Mouse (Mus musculus): ENCODE results near the gene Cyfip2. TPM values are rescaled to one million over a fixed set of nuclear protein-coding genes. Genes with fewer than 3 reads are reported as not detected.

Gene Cyfip2
- total and polyA plus RNA-seq, 2 experiments from 2014 or later, result 79.1 to 162 TPM

GRCm38 (mm10) chr11:46278709-46279108 is 34.0 kb downstream of the Cyfip2 start:
- WGBS, result 70% methylated on average over 12 of the region's 12 CpGs
- ATAC-seq, result no peak

GRCm38 (mm10) chr11:46278140-46278539 is 34.5 kb downstream of the Cyfip2 start:
- 45% methylated on average over 5 of the region's 5 CpGs for WGBS
- H3K4me2 ChIP-seq (ENCODE audit: low read depth, low read length), result no peak overlapping the region
- H3K9ac ChIP-seq (replicated peaks; ENCODE audit: low read length), result no peak overlapping the region
- peaks cover 65% of the 10 kb centered on the region for H3K36me3 ChIP-seq (ENCODE audit: insufficient read depth, low read length)
- no peaks in the 10 kb centered on the region for H3K9me3 ChIP-seq (ENCODE audit: low read length)
- ATAC-seq (no peak), DNase-seq (ENCODE audit: low spot score) (no peak)
- no peak overlapping the region for H3K27ac ChIP-seq
- no peaks in the 10 kb centered on the region for H3K27me3 ChIP-seq (ENCODE audit: insufficient read depth, low read length)
- no peak for TF ChIP-seq CTCF (IDR thresholded peaks at IDR 0.05; ENCODE audit: low read depth)
- no peak overlapping the region for H3K4me3 ChIP-seq (ENCODE audit: low read length)
- no peaks in the 10 kb centered on the region for H3K4me1 ChIP-seq (ENCODE audit: insufficient read depth, low read length)

More at GRCm38 (mm10) chr11:46278709-46279108, 34.0 kb downstream of the Cyfip2 start:
- TF ChIP-seq CTCF (IDR thresholded peaks at IDR 0.05; ENCODE audit: low read depth), result no peak
- Histone ChIP-seq H3K27ac (no peak overlapping the region), H3K36me3 (ENCODE audit: insufficient read depth, low read length) (peaks cover 70% of the 10 kb centered on the region), H3K9me3 (ENCODE audit: low read length) (no peaks in the 10 kb centered on the region), H3K4me1 (ENCODE audit: insufficient read depth, low read length) (no peaks in the 10 kb centered on the region), H3K4me2 (ENCODE audit: low read depth, low read length) (no peak overlapping the region), H3K27me3 (ENCODE audit: insufficient read depth, low read length) (no peaks in the 10 kb centered on the region), H3K4me3 (ENCODE audit: low read length) (no peak overlapping the region), H3K9ac (replicated peaks; ENCODE audit: low read length) (no peak overlapping the region)
- no peak for DNase-seq (ENCODE audit: low spot score)

- H3K36me3 ChIP-seq (ENCODE audit: insufficient read depth, low read length), result peaks cover 65% of the 10 kb centered on the region
- no peak for ATAC-seq
- peak; percentile 65 for TF ChIP-seq CTCF (IDR thresholded peaks at IDR 0.05; ENCODE audit: low read depth)
- no peak overlapping the region for H3K9ac ChIP-seq (replicated peaks; ENCODE audit: low read length)
- no peak overlapping the region for H3K27ac ChIP-seq
- H3K4me3 ChIP-seq (ENCODE audit: low read length), result no peak overlapping the region
- H3K4me2 ChIP-seq (ENCODE audit: low read depth, low read length), result no peak overlapping the region
- H3K9me3 ChIP-seq (ENCODE audit: low read length), result no peaks in the 10 kb centered on the region
- 52% methylated on average over 5 of the region's 5 CpGs for WGBS
- H3K4me1 ChIP-seq (ENCODE audit: insufficient read depth, low read length), result no peaks in the 10 kb centered on the region
- peak; percentile 60 for DNase-seq (ENCODE audit: low spot score)
- no peaks in the 10 kb centered on the region for H3K27me3 ChIP-seq (ENCODE audit: insufficient read depth, low read length)
These were observed 35.9 kb downstream of the Cyfip2 start for GRCm38 (mm10) chr11:46276778-46277177.

GRCm38 (mm10) chr11:46276168-46276567 is 36.5 kb downstream of the Cyfip2 start:
- Histone ChIP-seq H3K4me2 (ENCODE audit: low read depth, low read length) (no peak overlapping the region), H3K36me3 (ENCODE audit: insufficient read depth, low read length) (peaks cover 63% of the 10 kb centered on the region), H3K4me3 (ENCODE audit: low read length) (no peak overlapping the region), H3K9me3 (ENCODE audit: low read length) (no peaks in the 10 kb centered on the region), H3K27me3 (ENCODE audit: insufficient read depth, low read length) (no peaks in the 10 kb centered on the region), H3K9ac (replicated peaks; ENCODE audit: low read length) (no peak overlapping the region), H3K27ac (no peak overlapping the region), H3K4me1 (ENCODE audit: insufficient read depth, low read length) (no peaks in the 10 kb centered on the region)
- ATAC-seq (no peak), DNase-seq (ENCODE audit: low spot score) (no peak)
- TF ChIP-seq CTCF (IDR thresholded peaks at IDR 0.05; ENCODE audit: low read depth), result no peak
- WGBS, result 93% methylated on average over 8 of the region's 8 CpGs

- peaks cover 56% of the 10 kb centered on the region for H3K36me3 ChIP-seq (ENCODE audit: insufficient read depth, low read length)
- peak; percentile 85 for TF ChIP-seq CTCF (IDR thresholded peaks at IDR 0.05; ENCODE audit: low read depth)
- DNase-seq (ENCODE audit: low spot score) (peak; percentile 87), ATAC-seq (peak; percentile 85)
- no peaks in the 10 kb centered on the region for H3K4me1 ChIP-seq (ENCODE audit: insufficient read depth, low read length)
- no peaks in the 10 kb centered on the region for H3K27me3 ChIP-seq (ENCODE audit: insufficient read depth, low read length)
- no peak overlapping the region for H3K4me2 ChIP-seq (ENCODE audit: low read depth, low read length)
- H3K9me3 ChIP-seq (ENCODE audit: low read length), result no peaks in the 10 kb centered on the region
- H3K4me3 ChIP-seq (ENCODE audit: low read length), result no peak overlapping the region
- H3K27ac ChIP-seq, result no peak overlapping the region
- WGBS, result 10% methylated on average over 6 of the region's 6 CpGs
- H3K9ac ChIP-seq (replicated peaks; ENCODE audit: low read length), result no peak overlapping the region
These were observed 37.4 kb downstream of the Cyfip2 start for GRCm38 (mm10) chr11:46275302-46275701.

GRCm38 (mm10) chr11:46273969-46274368 is 38.7 kb downstream of the Cyfip2 start:
- H3K36me3 ChIP-seq (ENCODE audit: insufficient read depth, low read length), result peaks cover 52% of the 10 kb centered on the region
- 97% methylated on average over 3 of the region's 3 CpGs for WGBS
- no peak for DNase-seq (ENCODE audit: low spot score)

GRCm38 (mm10) chr11:46272058-46272681 is 40.5 kb downstream of the Cyfip2 start:
- no peak for TF ChIP-seq CTCF (IDR thresholded peaks at IDR 0.05; ENCODE audit: low read depth)
- Histone ChIP-seq H3K9ac (replicated peaks; ENCODE audit: low read length) (no peak overlapping the region), H3K27me3 (ENCODE audit: insufficient read depth, low read length) (no peaks in the 10 kb centered on the region), H3K4me3 (ENCODE audit: low read length) (no peak overlapping the region), H3K27ac (no peak overlapping the region), H3K4me2 (ENCODE audit: low read depth, low read length) (no peak overlapping the region), H3K36me3 (ENCODE audit: insufficient read depth, low read length) (peaks cover 45% of the 10 kb centered on the region), H3K4me1 (ENCODE audit: insufficient read depth, low read length) (no peaks in the 10 kb centered on the region), H3K9me3 (ENCODE audit: low read length) (no peaks in the 10 kb centered on the region)
- ATAC-seq (no peak), DNase-seq (ENCODE audit: low spot score) (no peak)
- 75% methylated on average over 8 of the region's 8 CpGs for WGBS

More at GRCm38 (mm10) chr11:46273969-46274368, 38.7 kb downstream of the Cyfip2 start:
- Histone ChIP-seq H3K27me3 (ENCODE audit: insufficient read depth, low read length) (no peaks in the 10 kb centered on the region), H3K4me3 (ENCODE audit: low read length) (no peak overlapping the region), H3K9me3 (ENCODE audit: low read length) (no peaks in the 10 kb centered on the region), H3K4me2 (ENCODE audit: low read depth, low read length) (no peak overlapping the region), H3K4me1 (ENCODE audit: insufficient read depth, low read length) (no peaks in the 10 kb centered on the region), H3K9ac (replicated peaks; ENCODE audit: low read length) (no peak overlapping the region), H3K27ac (no peak overlapping the region)
- TF ChIP-seq CTCF (IDR thresholded peaks at IDR 0.05; ENCODE audit: low read depth), result peak; percentile 35; the same call in 1 of the 2 replicates
- ATAC-seq, result no peak

Measured in hindbrain, postnatal 0 days (tissue).